Mouse (Mus musculus) retina, adult 2 months (tissue): ENCODE results near the gene Lbx1.

Experiments used
- DNase-seq: peaks from one replicate; pipeline ENCODE4 v3.0.0-alpha.2; 2012; ENCODE audit warnings: low read depth, low spot score

Lbx1 gene

DNA sequence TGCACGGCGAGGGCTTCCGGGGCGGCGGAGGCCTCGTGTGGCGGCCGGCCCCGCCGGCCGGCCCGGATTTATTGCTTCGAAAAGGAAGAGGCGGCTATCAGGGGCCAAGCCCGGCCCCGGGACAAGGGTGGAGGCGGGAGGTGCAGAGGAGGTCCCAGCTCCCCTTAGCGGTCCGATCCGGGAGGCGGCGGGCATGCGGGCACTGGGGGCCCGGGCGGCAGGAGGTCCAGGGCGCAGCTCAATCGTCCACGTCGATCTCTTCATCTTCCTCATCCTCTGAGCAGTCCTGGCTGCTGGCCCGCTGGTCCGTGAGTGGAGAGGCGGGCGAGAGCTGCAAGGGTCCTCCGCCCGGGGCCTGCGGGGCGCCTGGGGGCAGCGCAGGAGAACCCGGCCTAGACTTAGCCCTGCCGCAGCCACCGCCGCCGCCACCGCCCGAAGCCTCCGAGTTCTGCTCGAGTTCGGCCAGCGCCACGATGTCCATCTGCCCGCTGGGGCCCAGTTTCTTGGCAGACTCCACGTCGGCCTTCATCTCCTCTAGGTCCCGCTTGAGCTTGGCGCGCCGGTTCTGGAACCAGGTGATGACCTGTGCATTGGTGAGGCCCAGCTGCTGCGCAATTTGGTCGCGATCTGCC is 2.0 kb downstream of the Lbx1 start:
- DNase-seq, result no peak

DNA sequence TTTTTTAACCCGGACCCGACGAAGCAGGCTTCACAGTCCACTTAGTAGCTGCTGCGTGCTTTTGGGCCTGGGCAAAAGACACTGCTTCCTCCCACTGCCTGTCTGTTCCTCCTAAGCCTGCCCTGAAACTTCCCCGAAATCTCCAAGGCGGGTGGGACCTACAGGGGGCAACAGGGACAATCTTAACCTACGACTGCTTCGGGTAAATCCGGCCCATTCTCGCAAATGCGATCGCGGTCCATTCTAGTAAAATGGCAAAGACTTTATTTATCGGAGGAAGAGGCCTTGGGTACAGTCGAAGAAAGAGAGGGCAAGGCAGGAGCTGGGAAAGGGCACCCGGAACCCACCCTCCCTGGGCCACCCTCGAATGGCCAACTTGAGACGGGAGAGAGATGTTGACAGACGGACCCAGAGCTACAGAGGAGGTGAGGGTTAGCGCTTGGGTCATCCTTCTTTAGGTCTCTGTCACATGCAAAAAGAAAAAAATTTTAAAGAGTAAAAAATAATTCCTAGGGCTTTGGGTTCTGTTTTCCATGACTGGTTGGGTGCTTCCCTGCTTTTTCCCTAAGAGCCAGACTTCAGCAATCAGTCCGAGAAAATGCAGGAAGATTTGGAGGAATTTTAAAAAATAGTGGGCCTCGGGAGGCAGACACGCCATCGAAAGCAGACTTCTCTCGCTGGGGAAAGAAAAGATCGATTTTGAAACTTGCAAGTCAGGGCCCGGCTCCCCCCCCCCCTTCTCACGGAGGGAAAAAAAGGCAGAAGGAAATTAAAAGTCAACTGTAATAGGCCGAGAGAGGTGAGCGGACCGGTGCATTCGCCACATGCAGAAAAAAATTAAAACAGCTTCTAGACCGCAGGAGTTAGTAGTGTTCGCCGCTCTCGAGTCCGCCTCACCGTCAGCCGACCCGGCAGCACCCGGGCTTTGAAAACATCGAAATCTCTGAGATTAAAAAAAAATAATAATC is 2.9 kb downstream of the Lbx1 start:
- DNase-seq, result no peak

DNA sequence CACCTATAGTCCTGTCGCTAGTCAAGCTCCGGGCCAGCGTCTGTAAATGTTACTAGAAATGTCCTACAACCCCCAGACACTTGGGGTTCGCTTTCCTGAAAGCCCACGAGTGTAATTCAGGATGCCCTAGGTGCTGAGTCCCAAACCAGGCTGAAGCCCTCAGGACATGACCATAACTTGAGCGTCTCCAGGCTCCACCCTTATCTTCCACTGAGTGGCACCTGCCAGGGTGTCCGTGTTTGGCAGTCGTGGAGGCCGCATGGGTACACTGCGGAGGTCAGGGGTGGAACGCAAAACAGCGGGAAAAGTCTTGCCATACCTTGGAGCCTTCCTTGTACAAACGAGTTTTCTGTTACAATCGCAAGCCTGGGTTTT is 3.6 kb downstream of the Lbx1 start:
- DNase-seq, result no peak

DNA sequence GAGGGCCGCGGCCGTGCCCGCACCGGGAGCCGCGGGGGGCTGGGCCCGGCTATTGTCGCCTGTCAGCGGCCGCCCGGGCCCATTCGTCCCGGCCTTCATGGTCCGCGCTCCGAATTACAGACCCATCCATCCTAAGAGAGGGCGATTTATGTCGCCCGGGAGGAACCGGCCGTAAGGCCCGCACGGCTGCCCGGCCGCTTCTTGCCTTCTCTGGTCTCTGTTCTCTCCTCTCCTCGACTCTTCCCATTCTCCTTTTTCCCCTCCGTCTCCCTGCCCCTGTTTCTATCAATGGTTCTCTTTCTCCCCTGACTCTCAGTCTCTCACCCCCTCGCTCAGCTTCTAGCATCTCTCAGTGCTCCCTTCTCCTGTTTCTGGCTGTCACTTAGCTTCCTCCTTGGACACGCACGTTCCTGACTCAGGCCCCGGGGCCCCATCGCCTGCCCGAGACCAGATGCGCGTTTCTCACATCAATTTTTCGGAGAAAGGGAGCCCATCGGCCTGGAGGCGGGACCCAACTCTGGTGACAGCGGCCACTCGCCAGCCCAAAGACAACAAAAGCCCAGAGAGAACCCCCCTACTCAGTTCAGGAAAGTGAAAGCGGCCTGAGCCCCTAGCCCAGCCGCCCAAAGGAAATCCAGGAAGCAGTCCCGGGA is 4.1 kb downstream of the Lbx1 start:
- no peak for DNase-seq

DNA sequence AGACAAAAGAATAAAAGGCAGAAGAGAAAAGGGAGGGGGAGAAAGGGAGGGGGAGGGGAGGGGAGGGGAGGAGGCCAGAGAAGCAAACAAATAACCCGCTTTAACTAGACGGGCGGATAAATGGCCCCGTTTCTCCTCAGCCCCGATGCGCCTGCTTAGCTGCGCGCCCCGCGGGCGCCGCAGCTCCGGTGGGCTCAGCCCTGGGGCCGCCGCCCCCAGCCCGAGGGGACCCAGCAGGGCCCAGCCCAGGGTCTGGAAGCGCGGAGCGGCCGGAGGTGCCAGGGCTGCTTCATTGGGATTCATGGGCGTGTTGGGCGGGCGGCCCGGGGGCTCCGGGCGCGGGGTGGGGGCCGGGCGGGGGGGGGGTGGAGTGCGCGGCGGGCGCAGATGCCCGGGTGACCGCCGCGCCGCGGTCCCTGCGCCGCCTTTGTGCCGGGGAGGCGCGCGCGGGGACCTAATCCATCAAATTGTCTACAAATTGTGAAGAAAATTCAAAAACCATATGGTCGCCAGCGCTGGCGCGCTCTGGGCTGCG is 4.7 kb downstream of the Lbx1 start:
- no peak for DNase-seq

DNA sequence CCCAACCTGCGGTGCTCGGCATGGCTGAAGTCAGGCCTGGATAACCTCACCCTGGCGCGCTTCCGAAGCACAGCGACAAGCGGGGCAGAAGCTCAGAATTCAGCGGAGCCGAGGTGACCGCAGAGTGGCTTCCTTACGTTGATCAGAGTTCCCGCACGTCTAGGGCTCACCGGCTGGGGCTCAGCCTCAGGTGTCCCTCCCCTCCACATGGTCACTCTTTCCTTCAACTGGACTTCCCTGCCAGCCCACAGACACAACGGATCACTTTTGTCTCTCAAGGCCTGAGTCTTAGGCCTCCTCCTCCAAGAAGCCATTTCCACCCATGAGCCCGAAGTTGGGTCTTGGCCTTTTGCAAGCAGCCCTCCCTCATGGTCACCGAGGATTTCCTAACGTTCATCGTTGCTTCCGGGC is 5.4 kb downstream of the Lbx1 start:
- DNase-seq, result no peak

DNA sequence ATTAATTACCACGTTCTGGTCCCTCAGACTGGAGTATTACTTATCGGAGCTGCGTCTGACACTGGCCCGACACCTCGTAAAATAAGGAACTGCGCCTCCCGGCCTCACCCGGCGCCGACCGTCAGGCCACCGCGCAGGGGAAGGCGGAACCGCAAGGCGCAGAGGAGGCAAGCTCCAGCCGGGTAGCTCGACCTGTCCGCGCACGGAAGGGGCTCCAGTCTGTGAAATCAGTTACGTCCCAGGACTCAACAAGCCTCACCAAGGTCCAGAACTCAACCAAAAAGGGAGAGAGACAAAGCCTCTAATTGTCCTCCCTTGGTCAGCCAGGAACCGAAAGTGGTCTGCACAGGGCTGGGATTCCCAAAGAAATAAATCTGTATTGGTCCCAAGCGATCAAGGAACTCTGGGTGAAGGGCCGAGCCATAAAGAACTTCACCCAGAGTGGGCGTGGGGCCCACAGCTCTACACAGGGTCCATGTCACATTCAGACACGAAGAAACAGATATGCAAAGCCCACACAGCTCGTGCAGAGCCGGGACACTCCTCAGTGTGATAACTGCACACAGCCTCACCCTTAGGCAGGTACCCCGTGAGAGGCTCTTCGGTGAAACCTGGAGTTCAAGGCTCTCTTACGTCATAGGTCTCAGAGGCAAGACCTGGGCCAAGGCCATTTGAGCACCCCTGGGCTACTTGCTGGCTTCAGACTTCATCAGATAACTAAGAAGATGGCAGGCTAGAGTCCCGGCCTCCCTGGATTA is 6.1 kb downstream of the Lbx1 start:
- no peak for DNase-seq

DNA sequence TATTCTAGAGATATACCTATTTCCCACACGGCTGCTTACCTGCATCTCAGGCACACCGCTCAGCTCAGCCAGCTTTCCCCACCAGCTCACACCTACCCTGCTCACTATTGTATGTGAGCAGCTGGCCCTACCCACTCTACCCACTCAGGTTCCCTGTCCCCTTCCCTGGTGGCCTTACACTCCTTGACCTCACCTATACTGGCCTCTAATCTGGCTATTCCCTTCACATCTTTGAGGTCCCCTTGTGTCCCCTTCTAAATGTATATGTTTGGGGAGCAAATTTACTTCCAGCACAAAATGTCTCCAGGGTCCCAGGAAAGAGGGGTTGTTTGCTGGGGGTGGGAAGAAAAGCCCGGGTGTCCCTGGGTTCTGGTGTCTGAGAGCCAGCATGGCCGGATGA is 6.8 kb downstream of the Lbx1 start:
- DNase-seq, result no peak

- DNase-seq, result no peak
Measured at GRCm38 (mm10) chr19:45228097-45228496, 7.5 kb downstream of the Lbx1 start.

GRCm38 (mm10) chr19:45227671-45228070 is 7.9 kb downstream of the Lbx1 start:
- DNase-seq, result no peak

DNA sequence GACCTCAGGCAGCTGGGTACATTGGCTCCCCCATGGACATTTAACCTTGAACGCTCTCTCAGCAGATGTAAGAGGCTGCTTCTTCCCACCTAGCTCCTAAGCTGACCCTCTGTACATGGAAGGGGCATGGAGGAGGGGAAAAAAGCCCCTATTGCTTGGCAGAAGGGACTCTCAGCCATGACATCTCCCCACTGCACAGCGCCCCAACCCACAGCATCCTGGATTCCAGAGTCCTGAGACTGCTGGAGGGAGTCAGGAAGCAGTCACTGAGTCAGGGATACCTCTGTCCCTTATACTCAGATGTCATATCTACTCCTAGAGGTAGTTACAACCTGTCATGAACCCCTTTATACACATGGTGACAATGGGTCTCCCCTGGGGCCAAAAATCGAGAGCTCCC is 8.6 kb downstream of the Lbx1 start:
- no peak for DNase-seq

DNA sequence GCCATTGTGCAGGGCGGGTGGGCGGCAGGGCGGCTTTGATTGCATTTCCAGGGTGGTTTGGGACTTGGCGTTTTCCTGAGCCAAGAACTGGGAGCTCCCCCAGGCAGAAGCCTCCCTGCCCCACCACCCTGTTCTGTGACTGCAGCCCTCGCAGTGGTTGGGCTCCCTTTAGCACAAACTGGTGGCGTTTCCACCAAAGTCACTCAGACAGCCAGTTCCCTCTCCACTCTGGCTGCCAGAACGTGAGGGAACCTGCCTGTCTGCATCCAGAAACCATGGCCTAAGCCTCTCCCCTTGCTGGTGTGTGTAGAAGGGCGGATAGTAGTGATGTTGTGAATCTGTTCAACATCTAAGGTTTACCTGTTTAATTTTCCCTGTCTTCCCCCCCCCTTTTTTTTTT is 9.4 kb downstream of the Lbx1 start:
- no peak for DNase-seq

DNA sequence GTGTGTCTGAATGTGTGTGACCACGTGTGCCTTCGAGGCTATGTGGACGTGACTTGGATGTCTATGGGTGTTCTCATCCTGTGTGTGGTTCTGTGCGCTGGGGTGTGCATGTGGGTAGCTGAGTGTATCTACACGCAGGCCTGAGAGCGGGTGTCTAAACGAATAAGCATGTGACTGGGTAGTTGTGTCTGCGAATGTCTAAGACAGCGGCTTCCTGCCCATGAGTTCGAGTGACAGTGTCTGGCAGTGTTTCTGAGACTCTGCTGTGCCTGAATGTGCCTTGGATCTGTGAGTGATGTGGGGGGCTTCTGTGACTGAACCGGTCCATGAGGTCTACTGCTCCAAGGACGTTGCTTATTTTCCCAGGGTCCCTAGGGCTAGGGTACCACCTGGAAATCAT is 10.5 kb downstream of the Lbx1 start:
- no peak for DNase-seq

DNA sequence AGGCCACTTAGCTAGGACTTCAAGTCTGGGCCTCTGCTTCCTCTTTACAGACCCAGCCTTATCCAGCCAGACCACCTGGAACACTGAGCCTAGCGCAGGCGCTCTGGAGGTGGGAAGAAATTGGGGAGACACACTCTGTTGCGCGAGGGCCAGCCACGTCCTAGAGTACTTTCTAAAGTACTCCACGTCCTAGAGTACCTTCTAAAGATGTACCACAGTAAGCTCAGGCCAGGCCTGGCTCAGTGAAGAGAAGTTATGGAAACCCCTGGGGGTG is 11.4 kb downstream of the Lbx1 start:
- DNase-seq, result no peak

DNA sequence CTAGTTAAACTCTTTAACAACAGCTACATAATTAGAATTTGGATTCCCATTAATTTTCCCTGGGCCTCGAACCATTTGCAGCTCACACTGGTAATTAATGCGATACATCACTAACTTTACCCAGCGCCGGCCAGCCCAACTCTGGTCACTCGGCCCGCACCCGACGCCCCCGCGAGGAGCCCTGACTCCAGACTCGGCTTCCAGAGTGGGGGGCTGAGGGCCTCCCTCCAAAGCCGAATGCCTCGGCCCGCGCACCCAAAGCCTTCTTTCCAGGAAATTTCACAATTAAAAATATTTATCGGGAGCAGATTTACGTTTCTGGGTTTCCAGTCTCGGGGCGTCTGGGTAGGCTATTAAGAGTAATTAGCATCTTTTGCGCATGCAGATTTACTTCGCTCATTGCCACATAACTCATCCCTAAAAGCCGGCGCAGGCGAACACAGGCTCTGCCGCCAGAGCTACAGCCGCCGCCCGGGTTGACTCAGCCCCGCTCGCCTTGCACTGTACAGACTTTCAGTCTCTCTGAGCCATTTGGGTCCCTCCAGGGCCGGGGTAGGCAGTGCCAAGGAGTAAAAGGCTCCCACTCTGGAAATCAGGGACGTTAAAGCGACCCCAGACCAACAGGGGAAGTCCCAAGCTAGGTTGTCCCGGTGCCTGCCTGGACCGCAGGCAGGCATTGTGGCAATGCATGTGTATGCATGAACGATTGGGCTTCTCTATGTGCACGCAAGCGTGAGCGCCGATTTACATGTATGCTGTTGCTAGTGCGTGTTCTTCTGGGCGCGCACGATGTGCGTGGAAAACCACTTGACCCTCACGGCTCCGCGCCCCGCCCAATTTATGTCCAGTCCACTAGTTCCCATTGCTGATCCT is 12.0 kb downstream of the Lbx1 start:
- no peak for DNase-seq

DNA sequence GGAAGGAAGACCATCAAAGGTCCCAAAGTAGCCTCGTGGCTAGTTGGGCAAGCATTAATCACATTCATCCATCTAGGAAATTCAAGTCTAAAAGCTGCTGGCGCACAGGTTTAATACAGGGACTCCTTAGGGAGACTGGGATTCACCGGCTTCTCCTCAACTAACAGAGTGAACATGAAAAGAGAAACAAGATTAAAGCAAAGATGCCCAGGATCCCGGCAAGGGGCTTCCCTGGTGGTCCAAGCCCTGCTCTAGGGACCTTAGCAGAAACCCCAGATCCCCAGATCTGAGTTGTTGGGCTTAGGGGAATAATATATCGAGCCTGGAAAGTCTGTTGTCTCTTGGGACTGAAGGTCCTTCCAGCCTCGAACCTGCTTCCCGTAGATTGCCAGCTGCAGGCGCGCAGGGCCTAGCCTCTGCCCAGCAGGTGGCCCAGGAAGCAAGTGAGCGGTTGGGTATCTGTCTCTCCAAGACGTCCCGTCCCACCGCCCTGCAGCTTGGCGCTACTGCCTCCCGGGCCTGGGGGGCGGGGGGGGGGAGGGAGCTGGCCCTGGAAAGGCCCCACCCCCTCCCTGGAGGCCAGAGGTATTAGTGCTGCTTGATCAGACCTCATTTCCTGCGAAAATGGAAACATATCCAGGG is 13.3 kb downstream of the Lbx1 start:
- no peak for DNase-seq

- DNase-seq, result no peak
Measured at GRCm38 (mm10) chr19:45221458-45221783, 14.2 kb downstream of the Lbx1 start.

GRCm38 (mm10) chr19:45220593-45221457 is 14.8 kb downstream of the Lbx1 start:
- peak; percentile 67 for DNase-seq

DNA sequence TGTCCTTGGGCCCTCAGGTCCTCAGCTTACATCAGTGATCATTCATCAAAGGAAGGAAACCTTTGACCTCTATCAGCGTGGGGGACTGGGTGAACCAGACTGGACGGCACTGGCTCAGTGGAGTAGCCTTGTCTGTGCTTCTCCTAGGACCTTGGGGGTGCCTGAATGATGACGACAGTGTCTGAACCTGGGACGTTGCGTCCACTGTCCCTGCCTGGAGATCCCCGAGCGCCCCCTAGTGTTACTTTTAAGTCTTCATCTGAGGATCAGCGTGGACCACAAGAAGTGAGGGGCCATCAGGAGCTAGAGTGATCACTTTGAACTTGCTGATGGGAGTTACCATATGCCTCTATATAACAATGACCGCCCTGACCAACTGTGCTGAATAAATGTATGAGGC is 19.4 kb downstream of the Lbx1 start:
- DNase-seq, result no peak

- no peak for DNase-seq
Measured at GRCm38 (mm10) chr19:45215431-45215830, 20.2 kb downstream of the Lbx1 start.
